Mouse (Mus musculus): ENCODE results near the gene Foxn1. TPM values are rescaled to one million over a fixed set of nuclear protein-coding genes. Genes with fewer than 3 reads are reported as not detected.

Foxn1 gene
- under 1 TPM; 0.08 to 0.17 TPM for total RNA-seq (2021)
- long read RNA-seq, experiment 1: 0 reads
- long read RNA-seq, experiment 2: 0 reads

GRCm38 (mm10) chr11:78386508-78387043 lies at the start of gene Foxn1:
Gene Foxn1 (minus strand): TSS chr11:78386558.
- DNase-seq (ENCODE audit: low spot score in 2 of 2): no peak

- DNase-seq (ENCODE audit: low spot score in 2 of 2): peak; percentile 55 to 60
Observed at GRCm38 (mm10) chr11:78435776-78436349, 49.5 kb upstream of the Foxn1 start.

GRCm38 (mm10) chr11:78434052-78434451 lies 47.7 kb upstream of the Foxn1 start:
- DNase-seq (ENCODE audit: low spot score in 2 of 2): no peak

- no peak for DNase-seq (ENCODE audit: low spot score in 2 of 2)
Observed at GRCm38 (mm10) chr11:78431176-78431575, 44.8 kb upstream of the Foxn1 start.

GRCm38 (mm10) chr11:78430195-78430878 lies 44.0 kb upstream of the Foxn1 start:
- DNase-seq (ENCODE audit: low spot score in 2 of 2): no peak

GRCm38 (mm10) chr11:78428309-78428708 lies 42.0 kb upstream of the Foxn1 start:
- no peak for DNase-seq (ENCODE audit: low spot score in 2 of 2)

GRCm38 (mm10) chr11:78427655-78428054 lies 41.3 kb upstream of the Foxn1 start:
- no peak for DNase-seq (ENCODE audit: low spot score in 2 of 2)

GRCm38 (mm10) chr11:78425572-78425971 lies 39.2 kb upstream of the Foxn1 start:
- DNase-seq (ENCODE audit: low spot score in 2 of 2): no peak

GRCm38 (mm10) chr11:78424352-78424751 lies 38.0 kb upstream of the Foxn1 start:
- no peak for DNase-seq (ENCODE audit: low spot score in 2 of 2)

GRCm38 (mm10) chr11:78422055-78422819 lies 35.9 kb upstream of the Foxn1 start, which contains the start of gene Slc13a2:
Gene Slc13a2 (minus strand): TSS chr11:78422217.
- no peak for DNase-seq (ENCODE audit: low spot score in 2 of 2)

- no peak for DNase-seq (ENCODE audit: low spot score in 2 of 2)
Observed at GRCm38 (mm10) chr11:78421201-78422009, 35.0 kb upstream of the Foxn1 start.

GRCm38 (mm10) chr11:78420263-78420889 lies 34.0 kb upstream of the Foxn1 start:
- DNase-seq (ENCODE audit: low spot score in 2 of 2): no peak

- DNase-seq (ENCODE audit: low spot score in 2 of 2): no peak
Observed at GRCm38 (mm10) chr11:78416854-78417253, 30.5 kb upstream of the Foxn1 start.

- no peak for DNase-seq (ENCODE audit: low spot score in 2 of 2)
Observed at GRCm38 (mm10) chr11:78412861-78413260, 26.5 kb upstream of the Foxn1 start.

GRCm38 (mm10) chr11:78412324-78412850 lies 26.0 kb upstream of the Foxn1 start:
- no peak for DNase-seq (ENCODE audit: low spot score in 2 of 2)

- peak in 1 of 2 experiments; percentile 40 for DNase-seq (ENCODE audit: low spot score in 2 of 2)
Observed at GRCm38 (mm10) chr11:78411606-78412323, 25.4 kb upstream of the Foxn1 start.

- DNase-seq (ENCODE audit: low spot score in 2 of 2): no peak
Observed at GRCm38 (mm10) chr11:78408256-78409240, 22.2 kb upstream of the Foxn1 start.

GRCm38 (mm10) chr11:78402062-78402461 lies 15.7 kb upstream of the Foxn1 start:
- no peak for DNase-seq (ENCODE audit: low spot score in 2 of 2)
